Mouse (Mus musculus): ENCODE results near the gene Cdk16.
"Not testable (repeated sequence)": the region's sequence is repeated elsewhere in the genome, so short reads cannot be mapped to it uniquely, and the experiment has no call there.

The Cdk16 gene

DNA sequence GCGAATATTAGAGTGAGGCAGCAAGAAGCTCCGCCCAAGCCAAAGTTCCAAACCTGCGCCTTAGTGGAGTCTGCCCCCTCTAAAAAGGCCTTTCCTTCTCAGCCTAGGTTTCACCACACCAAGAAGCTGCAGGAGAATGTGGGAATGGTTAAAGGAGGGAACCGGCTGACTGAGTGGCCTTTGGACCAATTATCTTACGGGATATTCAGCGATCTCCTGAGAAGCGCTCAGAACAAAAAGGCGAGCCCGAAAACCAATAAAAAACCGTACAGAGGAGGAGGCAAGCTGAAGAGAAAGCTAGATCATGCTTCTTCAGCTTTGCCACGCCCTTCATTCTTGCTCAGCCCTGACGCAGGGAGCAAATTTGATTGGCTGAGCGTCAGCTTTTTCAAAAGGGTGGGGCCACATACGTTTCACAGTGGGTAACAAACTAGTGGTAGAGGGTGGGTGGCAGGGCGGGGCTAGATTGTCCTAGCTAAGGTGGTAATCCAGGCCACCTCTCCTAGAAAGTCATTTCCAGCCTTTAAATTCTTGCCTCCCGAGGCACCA lies at the start of gene Cdk16:
TSS of gene Cdk16 (plus strand) at position 436 of the 549 bp plus-strand sequence.
- peak; percentile 72 to 86 for DNase-seq (ENCODE audit: low spot score in 2 of 2)

DNA sequence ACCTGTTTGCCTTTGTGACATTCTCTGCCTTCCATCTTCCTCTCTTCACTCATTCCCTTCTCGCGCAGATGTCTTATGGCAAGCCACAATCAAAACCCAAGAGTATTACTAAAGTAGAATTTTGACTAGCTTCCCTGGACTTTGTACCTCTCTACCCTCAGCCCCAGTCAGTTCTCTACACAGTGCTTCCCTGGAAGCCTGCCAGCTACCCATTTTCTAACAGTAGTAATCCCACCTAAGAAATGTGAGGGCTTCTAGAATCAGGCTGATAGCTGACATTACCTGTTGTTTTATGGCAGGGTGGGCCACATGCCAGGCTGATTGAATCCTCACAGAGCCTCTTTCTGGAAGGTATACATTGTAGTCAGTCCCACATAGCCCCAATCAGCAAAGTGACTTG lies 49.6 kb upstream of the Cdk16 start:
- DNase-seq (ENCODE audit: low spot score in 2 of 2): no peak

DNA sequence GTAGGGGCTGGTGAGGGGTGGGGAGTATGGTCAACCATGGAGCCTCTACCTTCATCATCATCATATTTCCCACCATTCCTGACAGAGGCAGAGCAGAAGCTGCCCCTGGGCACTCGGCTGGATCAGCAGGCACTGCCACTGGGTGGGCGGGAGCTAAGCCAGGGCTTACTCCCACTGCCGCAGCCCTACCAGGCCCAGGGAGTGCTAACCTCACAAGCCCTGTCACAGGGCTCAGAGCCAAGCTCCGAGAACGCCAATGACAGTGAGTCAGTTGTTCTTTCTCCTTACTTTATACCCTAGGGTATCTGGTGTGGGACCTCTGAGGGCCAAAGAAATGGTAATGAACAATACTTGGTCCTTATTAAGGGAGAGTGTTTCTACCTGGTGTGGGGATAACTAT lies 43.0 kb upstream of the Cdk16 start:
- no peak for DNase-seq (ENCODE audit: low spot score in 2 of 2)

DNA sequence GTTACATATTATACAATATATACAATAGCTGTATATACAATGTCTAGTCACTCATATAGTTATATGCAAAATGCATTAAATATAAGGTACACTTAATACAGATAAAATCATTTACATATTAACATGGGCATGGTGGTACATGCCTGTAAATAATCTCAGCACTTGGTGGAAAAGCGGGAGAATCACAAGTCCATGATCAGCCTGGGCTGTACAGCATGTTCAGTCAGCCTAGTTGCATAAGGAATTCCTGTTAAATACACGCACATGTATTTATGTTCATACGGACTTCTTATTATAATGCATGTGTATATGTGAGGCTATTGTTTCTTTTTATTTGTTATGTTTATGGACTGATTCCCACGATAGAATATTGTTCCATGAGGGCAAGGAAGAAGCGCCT lies 30.2 kb upstream of the Cdk16 start:
- DNase-seq (ENCODE audit: low spot score in 2 of 2): no peak

DNA sequence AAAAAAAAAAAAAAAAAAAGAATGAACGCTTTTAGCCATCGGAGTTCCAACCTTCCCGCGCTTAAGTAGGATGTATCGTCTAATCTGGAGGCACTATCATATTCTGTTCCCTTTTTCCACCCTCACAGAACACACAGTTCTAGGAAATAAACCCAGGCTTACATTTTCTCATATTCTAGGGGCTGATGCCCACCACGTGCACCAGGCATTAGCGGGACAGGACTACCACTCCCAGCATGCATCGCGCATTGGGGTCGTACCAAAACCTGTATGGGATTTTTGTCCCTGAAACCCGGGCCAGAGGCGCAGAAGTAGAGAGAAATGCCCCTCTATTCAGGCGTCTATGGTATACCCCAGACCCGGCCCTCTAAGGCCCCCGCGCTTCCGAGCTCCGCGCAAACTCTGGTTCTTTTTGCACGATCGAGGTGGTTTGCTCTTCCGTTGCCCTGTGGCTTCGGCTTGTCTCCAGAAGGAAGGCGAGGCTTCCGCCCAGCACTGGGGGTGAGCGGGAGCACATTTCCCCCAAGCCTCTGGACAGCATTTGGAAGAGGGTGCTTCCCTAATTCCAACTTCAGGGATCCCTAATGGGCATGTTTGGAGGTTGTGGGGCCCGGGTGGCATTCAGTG lies 29.6 kb upstream of the Cdk16 start, which contains the start of gene Uba1:
TSS of gene Uba1 (plus strand) at position 301 of the 627 bp plus-strand sequence.
- peak; percentile 69 to 72 for DNase-seq (ENCODE audit: low spot score in 2 of 2)

DNA sequence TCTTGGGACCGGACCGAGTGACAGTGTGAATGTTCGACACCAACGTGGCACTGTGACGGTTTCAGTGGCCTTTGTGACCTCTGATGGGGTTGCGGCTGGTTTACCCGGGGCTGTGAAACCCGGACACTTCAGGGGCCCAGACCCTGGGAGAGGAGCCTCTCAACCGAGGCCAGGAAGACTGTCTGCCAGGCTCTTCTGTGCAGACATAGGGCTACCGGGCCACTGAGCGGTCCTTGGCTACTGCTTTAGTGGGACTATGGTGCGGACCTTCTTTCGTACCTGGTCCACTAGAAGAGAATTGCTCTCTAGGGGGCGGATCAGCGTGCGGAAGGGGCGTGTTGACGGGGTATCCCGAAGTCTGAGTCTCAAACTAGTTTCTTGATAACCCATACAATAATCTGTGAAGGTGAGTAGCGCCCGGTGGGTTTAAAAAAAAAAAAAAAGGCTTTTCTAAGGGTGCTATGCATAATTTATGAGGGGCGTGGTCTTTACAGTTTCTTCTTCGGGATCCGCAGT lies 28.8 kb upstream of the Cdk16 start:
- DNase-seq (ENCODE audit: low spot score in 2 of 2): no peak

DNA sequence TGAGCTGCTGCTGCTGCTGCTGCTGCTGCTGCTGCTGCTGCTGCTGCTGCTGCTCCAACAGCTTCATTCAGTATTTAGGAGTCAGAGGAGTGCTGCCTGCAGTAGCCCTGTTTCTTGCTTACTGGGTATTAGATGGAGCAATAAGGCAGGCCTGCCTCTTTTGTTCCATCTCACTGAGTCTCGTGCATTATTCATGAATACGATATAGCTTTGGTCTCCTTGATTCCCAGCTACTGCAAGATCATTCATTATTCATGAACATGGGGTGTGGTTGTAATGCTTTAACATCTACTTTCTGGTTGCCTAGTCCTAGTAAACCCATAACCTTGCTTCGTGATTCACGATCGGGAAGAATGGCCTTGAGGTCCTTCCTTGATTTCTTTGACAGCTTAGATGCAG lies 25.4 kb upstream of the Cdk16 start:
- DNase-seq (ENCODE audit: low spot score in 2 of 2): no peak

DNA sequence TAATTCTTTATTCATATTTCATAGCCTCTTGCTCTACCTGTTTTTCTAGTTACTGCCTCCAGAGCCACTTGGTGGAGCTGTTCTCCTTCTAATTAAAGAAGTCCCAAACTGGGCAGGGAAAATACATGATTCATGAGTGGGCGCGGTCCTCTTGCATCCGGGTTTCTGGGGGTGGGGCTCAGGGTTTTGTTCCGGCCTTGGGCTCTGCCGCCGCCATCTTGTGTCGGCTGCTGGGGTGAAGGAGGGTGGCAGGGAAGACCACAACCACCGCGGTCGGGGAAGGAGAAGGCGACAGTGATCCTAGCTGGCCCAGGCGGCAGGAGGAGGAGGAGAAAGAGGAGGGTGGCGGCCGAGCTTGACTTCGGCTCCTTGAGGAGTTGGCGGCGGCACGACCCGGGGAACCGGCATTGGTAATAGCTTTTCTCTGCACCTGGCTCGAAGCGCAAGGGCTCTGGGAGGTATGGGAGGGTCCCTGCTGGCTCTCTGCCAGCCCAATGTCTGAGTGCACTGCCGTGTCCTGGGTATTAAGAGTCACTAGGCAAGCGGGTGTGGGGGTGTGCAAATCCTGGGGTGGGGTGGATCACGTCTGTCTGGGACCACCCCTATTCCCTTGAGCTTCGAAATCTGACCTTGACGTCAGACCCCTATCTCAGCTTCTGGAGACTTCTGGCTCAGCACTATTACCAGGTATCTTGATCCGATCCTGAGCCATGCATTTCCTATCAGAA lies 24.9 kb upstream of the Cdk16 start:
- peak; percentile 73 to 77 for DNase-seq (ENCODE audit: low spot score in 2 of 2)

DNA sequence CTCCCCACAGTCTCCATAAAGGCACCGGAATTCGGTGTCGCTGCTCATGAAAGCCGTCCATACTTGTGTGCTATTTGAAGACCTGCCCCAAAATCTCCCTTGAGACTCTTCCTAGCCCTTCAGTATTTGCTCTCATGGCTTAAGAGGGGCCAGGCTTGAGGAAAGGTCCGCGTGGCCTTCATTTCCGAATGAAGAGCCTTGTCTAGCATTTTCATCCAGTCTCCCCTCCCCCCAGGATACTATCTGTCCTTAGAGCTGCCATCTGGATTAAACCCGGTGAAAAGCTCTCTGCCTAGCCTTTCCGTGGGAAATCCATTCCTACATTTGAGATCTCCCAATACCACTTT lies 24.3 kb upstream of the Cdk16 start:
- no peak for DNase-seq (ENCODE audit: low spot score in 2 of 2)

DNA sequence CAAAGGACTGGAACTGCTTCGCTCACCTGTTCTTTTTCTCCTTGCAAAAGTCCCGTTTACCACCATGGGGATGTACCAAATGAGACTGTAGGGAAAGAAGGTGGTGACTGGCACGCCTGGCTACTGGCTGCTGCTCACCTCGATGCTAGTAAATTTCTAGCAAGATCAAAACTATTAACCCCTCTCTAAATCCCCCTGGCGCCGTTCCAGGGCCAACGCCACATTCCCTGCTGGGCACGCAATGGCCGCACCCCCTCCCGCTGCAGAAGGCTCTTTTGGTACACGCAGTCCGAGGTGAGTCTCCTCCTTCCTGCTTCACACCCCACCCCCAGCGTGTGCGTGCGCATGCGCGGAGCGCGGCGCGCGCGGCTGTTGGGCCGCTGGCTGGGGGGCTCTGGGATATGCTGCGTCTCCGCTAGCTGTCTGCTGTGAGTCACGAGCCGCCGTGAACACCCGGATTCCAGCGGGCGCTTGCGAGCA lies 354 bp downstream of the Cdk16 start:
- DNase-seq (ENCODE audit: low spot score in 2 of 2): peak; percentile 72 to 84

DNA sequence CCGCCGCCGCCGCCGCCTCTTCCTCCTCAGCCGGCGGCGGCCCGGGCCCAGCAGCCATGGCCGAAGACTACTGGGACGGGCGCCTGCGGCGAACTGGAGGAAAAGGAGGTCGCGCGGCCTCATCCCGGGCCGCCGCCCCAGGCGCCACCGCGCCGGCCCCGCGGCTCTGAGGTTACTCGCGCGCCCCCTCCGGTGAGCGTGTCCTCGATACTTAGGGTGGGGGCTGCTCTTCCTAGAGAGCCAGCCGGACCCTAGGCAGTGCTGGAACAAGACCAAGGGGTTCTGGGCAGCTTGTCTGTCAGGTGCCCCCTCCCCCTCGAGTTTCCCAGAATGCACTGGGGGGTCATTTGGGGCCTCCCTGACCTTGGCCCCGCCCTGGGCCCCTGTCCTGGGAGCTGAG lies 861 bp downstream of the Cdk16 start:
- DNase-seq (ENCODE audit: low spot score in 2 of 2): peak; percentile 13 to 37

DNA sequence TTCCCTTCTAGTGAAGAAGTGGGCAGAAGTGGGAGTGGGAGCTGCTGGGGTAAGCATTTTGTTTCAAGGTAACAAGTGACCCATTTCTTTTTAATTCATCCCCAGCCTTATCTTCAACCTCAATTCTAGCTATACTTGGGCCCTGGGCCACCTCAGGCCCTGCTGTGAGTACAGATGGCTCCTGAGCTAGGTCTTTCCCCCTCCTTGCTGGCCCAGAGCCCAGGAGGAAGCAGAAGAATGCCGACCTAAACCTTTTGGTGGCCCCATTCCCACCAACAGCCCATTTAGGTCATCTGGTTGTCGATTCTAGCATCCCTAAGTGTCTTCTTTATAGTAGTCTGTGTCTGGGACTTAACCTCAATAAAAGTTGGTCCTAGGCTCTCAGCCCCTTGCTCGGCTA lies 3.8 kb downstream of the Cdk16 start:
- no peak for DNase-seq (ENCODE audit: low spot score in 2 of 2)

DNA sequence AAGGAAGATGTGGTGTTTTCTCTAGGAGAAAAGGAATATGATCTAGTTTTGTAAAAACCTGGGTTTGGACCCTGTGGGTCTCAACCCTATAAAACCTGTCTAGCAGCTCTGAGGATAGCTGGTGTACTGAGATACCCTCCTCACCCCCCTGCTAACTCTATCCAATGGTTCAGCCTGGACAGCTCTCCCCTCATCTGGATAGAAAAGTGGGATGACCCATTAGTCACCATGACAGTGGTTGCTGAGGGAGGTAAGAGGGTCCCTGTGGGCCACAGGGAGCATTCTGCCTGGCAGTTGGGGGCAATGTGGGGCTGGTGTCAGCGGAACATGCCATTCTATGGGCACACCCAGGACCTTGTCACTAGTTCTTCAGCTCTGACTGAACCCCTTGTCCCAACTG lies 4.9 kb downstream of the Cdk16 start:
- DNase-seq (ENCODE audit: low spot score in 2 of 2): no peak

DNA sequence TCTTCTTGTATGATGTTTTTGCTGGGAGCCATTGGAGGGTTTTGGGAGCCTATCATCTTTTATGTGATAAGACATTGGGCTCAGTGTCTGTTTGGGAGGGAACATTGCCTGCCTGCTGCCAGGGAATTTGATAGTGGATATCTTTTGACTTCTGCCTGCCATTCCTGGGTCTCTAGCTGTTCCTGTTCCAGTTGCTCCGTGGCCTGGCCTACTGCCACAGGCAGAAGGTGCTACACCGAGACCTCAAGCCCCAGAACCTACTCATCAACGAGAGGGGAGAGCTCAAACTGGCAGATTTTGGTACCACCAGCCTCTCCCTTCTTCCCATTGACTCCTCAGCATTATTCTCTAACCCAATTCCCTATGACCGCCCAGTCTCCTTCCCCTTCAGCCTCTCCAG lies 8.1 kb downstream of the Cdk16 start:
- DNase-seq (ENCODE audit: low spot score in 2 of 2): no peak

DNA sequence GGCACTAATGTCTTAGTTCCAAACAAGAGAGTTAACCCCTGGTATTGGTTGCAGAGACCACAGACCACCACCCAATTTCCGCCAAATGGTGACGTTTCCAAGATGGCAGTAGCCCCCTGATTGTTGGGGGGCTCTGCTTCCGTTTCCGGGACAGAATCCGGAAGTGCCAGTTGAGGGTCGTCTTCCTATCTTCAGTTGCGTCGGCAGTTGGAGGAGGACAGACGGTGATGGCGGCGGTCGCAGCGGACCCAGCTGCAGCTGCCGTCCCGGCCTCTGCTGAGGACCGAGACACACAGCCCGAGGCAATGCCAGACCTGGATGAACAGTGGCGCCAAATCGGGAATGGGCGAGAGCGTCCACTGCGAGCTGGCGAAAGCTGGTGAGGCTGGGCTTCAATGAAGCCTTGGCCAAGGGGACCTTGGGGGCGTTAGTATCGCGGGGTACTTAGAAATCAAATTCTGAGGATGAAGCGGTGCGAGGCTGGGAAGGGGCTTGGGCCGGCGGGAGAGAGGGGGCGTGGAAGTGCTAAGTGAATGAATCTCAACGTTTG lies 16.1 kb downstream of the Cdk16 start, which contains the start of gene Usp11:
TSS of gene Usp11 (plus strand) at position 166 of the 550 bp plus-strand sequence.
- DNase-seq (ENCODE audit: low spot score in 2 of 2): peak; percentile 32 to 37

DNA sequence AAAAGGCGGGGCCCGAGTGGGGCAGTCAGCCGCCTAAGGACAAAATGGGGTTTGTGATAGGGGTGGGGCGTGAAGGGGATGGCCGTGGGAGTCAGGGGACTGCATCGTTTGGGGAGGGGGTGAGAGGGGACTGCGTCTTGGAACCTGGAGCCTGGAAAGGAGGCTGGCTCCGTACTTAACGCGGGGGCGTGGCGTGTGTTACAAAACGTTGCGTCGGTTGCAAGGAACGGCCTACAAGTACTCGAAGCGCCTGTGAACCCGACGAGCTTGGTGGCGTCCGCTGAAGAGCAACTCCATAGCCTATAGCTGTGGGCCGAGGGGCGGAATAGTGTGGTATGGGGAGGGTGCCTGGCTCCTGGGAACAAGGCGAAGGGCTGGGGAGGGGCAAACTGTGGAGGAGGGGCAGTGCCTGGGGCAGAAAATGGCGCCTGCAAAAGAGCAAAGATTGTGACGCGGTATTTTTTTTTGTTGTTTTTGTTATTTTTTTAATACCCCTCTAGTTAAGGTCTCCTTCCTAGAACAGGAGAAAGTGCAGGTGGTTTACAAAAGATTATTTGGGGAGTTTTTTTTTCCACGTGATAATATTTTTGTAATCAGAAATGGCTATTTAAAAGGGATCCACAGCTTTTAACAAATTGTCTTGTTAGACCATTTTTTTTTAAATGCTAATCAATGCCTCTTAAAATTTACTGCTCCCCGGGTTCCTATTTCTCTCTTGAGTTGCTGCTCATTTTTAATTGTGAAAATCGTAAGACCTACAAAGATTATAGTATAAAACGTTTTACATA lies 16.7 kb downstream of the Cdk16 start:
- DNase-seq (ENCODE audit: low spot score in 2 of 2): peak; percentile 68 to 81

DNA sequence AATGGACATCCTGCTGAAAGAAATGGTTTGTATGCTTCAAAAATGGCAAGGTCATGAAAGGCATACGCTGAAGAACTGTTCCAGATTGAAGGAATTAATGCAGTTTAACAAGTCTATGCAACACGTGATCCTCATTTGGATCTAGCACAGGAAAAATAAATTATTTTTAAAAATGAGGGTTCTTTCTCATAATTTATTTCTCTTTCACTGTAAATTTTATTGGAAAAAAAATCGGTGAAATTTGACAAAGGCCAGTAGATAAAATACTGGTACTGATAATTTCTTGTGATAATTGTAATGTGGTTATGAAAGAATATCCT lies 17.3 kb downstream of the Cdk16 start:
- no peak for DNase-seq (ENCODE audit: low spot score in 2 of 2)

DNA sequence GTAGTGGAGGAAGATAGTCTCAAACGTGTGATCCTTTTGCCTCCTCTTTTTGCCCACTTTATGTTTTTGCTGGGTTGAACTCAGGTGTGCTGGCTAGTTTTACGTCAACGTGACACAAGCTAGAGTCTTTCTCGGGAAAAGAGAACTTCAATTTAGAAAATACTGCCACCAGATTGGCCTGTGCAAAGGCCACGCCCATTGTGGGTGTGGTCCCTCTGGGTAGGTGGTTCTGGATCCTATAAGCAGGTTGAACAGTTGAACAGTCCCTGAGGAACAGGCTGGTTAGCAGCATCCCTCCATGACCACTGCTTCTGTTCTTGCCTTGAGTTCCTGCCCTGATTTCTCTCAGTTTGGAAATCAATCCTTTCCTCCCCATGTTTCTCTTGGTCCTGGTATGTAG lies 40.9 kb downstream of the Cdk16 start:
- DNase-seq (ENCODE audit: low spot score in 2 of 2): no peak

DNA sequence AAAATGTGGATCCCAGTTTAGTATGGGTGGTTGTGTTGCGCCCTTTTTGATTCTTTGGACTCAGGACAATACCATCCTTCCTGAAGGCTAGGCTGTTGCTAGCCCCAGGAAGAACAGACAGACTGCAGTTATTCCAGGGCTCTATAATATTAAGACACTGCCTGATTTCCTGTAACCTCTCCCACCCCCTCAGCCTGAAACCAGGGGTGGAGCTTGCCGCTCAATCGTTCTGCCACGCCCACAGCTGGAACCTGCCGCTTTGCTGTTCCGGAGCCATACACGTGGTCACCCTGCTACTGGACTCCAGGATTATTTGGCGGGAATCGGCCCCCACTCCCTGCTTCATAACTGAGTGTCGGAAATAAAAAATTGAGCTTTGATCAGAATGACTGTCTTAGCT lies 42.3 kb downstream of the Cdk16 start:
- DNase-seq (ENCODE audit: low spot score in 2 of 2): not testable (repeated sequence)

DNA sequence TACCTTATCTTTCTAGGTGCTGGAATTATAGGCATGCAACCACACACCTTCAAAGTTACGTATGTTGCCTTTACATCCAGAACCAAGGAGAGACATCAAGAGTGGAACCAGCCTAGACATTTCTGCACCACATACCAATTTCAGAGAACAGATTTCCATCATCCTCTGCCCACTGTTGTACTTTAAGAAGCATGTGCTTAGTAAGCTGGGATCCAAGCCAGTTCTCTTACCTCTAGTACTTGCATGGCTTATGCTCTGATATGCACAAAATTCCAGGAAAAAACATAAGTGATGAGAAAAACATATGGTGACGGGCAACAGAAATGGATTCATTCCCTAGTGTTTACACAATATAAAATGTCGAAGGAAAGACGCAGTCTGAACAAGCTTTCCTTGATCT lies 48.7 kb downstream of the Cdk16 start:
- no peak for DNase-seq (ENCODE audit: low spot score in 2 of 2)

DNA sequence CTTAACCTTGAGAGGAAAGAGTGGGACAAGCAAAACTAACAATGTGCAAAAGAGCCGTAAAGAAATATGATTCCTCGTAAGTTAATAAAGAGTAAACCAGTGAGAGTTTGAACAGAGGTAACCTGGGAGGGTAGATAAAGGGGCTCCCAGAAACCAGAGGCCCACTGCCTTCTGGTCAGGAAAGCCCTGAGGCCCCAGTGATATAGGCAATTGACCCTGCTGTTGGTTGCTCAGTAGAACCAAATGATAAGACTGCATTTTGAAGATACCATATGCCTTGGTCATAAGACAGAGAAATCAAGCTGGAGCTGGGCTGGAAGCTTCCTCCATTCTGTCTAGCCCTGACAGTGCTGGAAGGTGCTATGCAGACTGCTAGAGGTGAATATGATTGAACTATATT lies 61.1 kb downstream of the Cdk16 start:
- DNase-seq (ENCODE audit: low spot score in 2 of 2): no peak
